Mouse (Mus musculus) embryonic facial prominence, embryonic 11.5 days (tissue): Measurements from ENCODE around the gene Lrwd1. TPM values are rescaled to one million over a fixed set of nuclear protein-coding genes. Genes with fewer than 3 reads are reported as not detected.
A peak's percentile ranks its signal among the peaks of the same experiment; 100 is the strongest.
"Not testable (repeated sequence)": the region's sequence is repeated elsewhere in the genome, so short reads cannot be mapped to it uniquely, and the experiment has no call there.

Experiments
- ATAC-seq: fragments of 200-750 bp; cut with Nextera tagmentation; replicated peaks from 2 replicates; pipeline ENCODE4 v1.8.0; 2017; ENCODE audit warnings: low read depth; ENCODE audit not compliant: insufficient number of reproducible peaks, low FRiP score, low TSS enrichment
- DNase-seq: peaks from one replicate; pipeline ENCODE4 v3.0.0-alpha.2; 2015; ENCODE audit warnings: low spot score
- H3K27ac ChIP-seq: fragments of 300-500 bp; sonication (generic); replicated peaks from 2 replicates; pipeline ENCODE4 v1.5.1; 2014; ENCODE audit warnings: mild to moderate bottlenecking, low read depth, low read length, control low read depth
- H3K27me3 ChIP-seq: fragments of 300-500 bp; sonication (generic); 2 replicates; pipeline ENCODE4 v1.6.1; 2014; ENCODE audit warnings: mild to moderate bottlenecking, low read length, moderate library complexity, mixed read lengths; ENCODE audit not compliant: control insufficient read depth, insufficient read depth
- H3K36me3 ChIP-seq: fragments of 300-500 bp; sonication (generic); replicated peaks from 2 replicates; pipeline ENCODE4 v1.6.1; 2014; ENCODE audit warnings: low read depth, mild to moderate bottlenecking, low read length, moderate library complexity, mixed read lengths; ENCODE audit not compliant: control insufficient read depth, insufficient read depth
- H3K4me1 ChIP-seq: fragments of 300-500 bp; sonication (generic); 2 replicates; pipeline ENCODE4 v1.6.1; 2014; ENCODE audit warnings: low read length, mixed read lengths; ENCODE audit not compliant: control insufficient read depth, insufficient read depth
- H3K4me2 ChIP-seq: fragments of 300-500 bp; sonication (generic); 2 replicates; pipeline ENCODE4 v1.6.1; 2014; ENCODE audit warnings: low read depth, mild to moderate bottlenecking, control low read depth, low read length, moderate library complexity
- H3K4me3 ChIP-seq: fragments of 300-500 bp; sonication (generic); 2 replicates; pipeline ENCODE4 v1.5.1; 2014; ENCODE audit warnings: low read depth, low read length, control low read depth
- H3K9ac ChIP-seq: fragments of 300-500 bp; sonication (generic); replicated peaks from 2 replicates; pipeline ENCODE4 v1.6.1; 2014; ENCODE audit warnings: mild to moderate bottlenecking, control low read depth, low read length
- H3K9me3 ChIP-seq: fragments of 300-500 bp; sonication (generic); replicated peaks from 2 replicates; pipeline ENCODE4 v1.6.1; 2016; ENCODE audit warnings: mild to moderate bottlenecking, low read length, inconsistent platforms, mixed read lengths; ENCODE audit not compliant: control insufficient read depth
- WGBS: fragments of 180-500 bp; shearing (Covaris S2); extraction: QIAGEN DNeasy Blood & Tissue Kit; methylation state at CpG from one replicate; pipeline ENCODE4 v1.1.7; 2014; 5-methylcytosine and 5-hydroxymethylcytosine counted together
- polyA plus RNA-seq: library from polyadenylated mRNA; unstranded; fragments of >200 nt; fragmentation: Nextera tagmentation; extraction: Ambion mirVana; gene quantifications from 2 replicates; pipeline ENCODE4 v1.2.1, GENCODE M21; 2014

Lrwd1 gene
- polyA plus RNA-seq, 1 experiment from 2014 or later = 45.1 TPM

GRCm38 (mm10) chr5:136115891-136116783 is 19.7 kb downstream of the Lrwd1 start, which contains the start of gene Polr2j:
TSS of gene Polr2j (plus strand) at chr5:136116631.
- H3K9me3 ChIP-seq = no peaks in the 10 kb centered on the region
- peaks cover 2% of the 10 kb centered on the region for H3K36me3 ChIP-seq
- peak within 1 kb of the TSS; percentile 87 for H3K9ac ChIP-seq
- no peaks in the 10 kb centered on the region for H3K27me3 ChIP-seq
- H3K4me2 ChIP-seq = peak within 1 kb of the TSS; percentile 84
- peak; percentile 92 for ATAC-seq
- DNase-seq = peak; percentile 99
- no peak within 1 kb of the TSS for H3K27ac ChIP-seq
- 3% methylated on average over 42 of the region's 42 CpGs for WGBS
- peak within 1 kb of the TSS; percentile 93 for H3K4me3 ChIP-seq
- 0 out of 2 replicates have a peak, but pooled peaks cover 7% of the 10 kb centered on the region for H3K4me1 ChIP-seq

GRCm38 (mm10) chr5:136113546-136113945 is 22.3 kb downstream of the Lrwd1 start:
- not testable (repeated sequence) for H3K4me3 ChIP-seq, H3K9ac ChIP-seq, H3K27me3 ChIP-seq, H3K4me1 ChIP-seq, H3K36me3 ChIP-seq, H3K27ac ChIP-seq, H3K4me2 ChIP-seq, ATAC-seq, H3K9me3 ChIP-seq, DNase-seq
- WGBS = 35% methylated on average over 3 of the region's 4 CpGs

- H3K4me3 ChIP-seq = no peak overlapping the region
- no peaks in the 10 kb centered on the region for H3K9me3 ChIP-seq
- WGBS = 76% methylated on average over 3 of the region's 3 CpGs
- no peaks in the 10 kb centered on the region for H3K4me1 ChIP-seq
- DNase-seq (no peak), ATAC-seq (no peak)
- H3K36me3 ChIP-seq = no peaks in the 10 kb centered on the region
- no peak overlapping the region for H3K27ac ChIP-seq
- no peak overlapping the region for H3K9ac ChIP-seq
- no peaks in the 10 kb centered on the region for H3K27me3 ChIP-seq
- H3K4me2 ChIP-seq = no peak overlapping the region
These were observed 26.8 kb downstream of the Lrwd1 start for GRCm38 (mm10) chr5:136109042-136109441.

- H3K36me3 ChIP-seq = no peaks in the 10 kb centered on the region
- H3K9ac ChIP-seq = no peak overlapping the region
- H3K27me3 ChIP-seq = no peaks in the 10 kb centered on the region
- H3K27ac ChIP-seq = no peak overlapping the region
- H3K4me3 ChIP-seq = no peak overlapping the region
- no peaks in the 10 kb centered on the region for H3K9me3 ChIP-seq
- H3K4me1 ChIP-seq = no peaks in the 10 kb centered on the region
- WGBS = 54% methylated on average over 2 of the region's 2 CpGs
- no peak overlapping the region for H3K4me2 ChIP-seq
- no peak for ATAC-seq
- DNase-seq = no peak
These were observed 27.4 kb downstream of the Lrwd1 start for GRCm38 (mm10) chr5:136108486-136108885.

- Histone ChIP-seq H3K9me3 (no peaks in the 10 kb centered on the region), H3K9ac (no peak overlapping the region), H3K27me3 (peaks cover 7% of the 10 kb centered on the region), H3K4me1 (peaks cover 4% of the 10 kb centered on the region), H3K27ac (no peak overlapping the region), H3K4me2 (no peak overlapping the region), H3K36me3 (no peaks in the 10 kb centered on the region), H3K4me3 (no peak overlapping the region)
- WGBS = 84% methylated on average over 5 of the region's 5 CpGs
- ATAC-seq (no peak), DNase-seq (peak; percentile 40)
These were observed 31.4 kb downstream of the Lrwd1 start for GRCm38 (mm10) chr5:136104511-136104910.

GRCm38 (mm10) chr5:136102099-136102820 is 33.6 kb downstream of the Lrwd1 start:
- 7% methylated on average over 41 of the region's 41 CpGs for WGBS
- Histone ChIP-seq H3K4me1 (peaks cover 4% of the 10 kb centered on the region), H3K27me3 (peaks cover 7% of the 10 kb centered on the region), H3K9ac (peak overlapping the region; percentile 37; the same call in 1 of the 2 replicates), H3K36me3 (no peaks in the 10 kb centered on the region), H3K4me2 (peak overlapping the region; percentile 61), H3K27ac (no peak overlapping the region), H3K9me3 (no peaks in the 10 kb centered on the region), H3K4me3 (peak overlapping the region; percentile 27)
- DNase-seq = peak; percentile 87
- peak; percentile 77 for ATAC-seq

- ATAC-seq = no peak
- H3K27me3 ChIP-seq = peaks cover 7% of the 10 kb centered on the region
- H3K9me3 ChIP-seq = no peaks in the 10 kb centered on the region
- 83% methylated on average over 10 of the region's 10 CpGs for WGBS
- peaks cover 4% of the 10 kb centered on the region for H3K4me1 ChIP-seq
- no peak for DNase-seq
- H3K4me2 ChIP-seq = no peak overlapping the region
- no peak overlapping the region for H3K27ac ChIP-seq
- H3K36me3 ChIP-seq = no peaks in the 10 kb centered on the region
- no peak overlapping the region for H3K9ac ChIP-seq
- no peak overlapping the region for H3K4me3 ChIP-seq
These were observed 37.3 kb downstream of the Lrwd1 start for GRCm38 (mm10) chr5:136098536-136098935.

- Histone ChIP-seq H3K4me3 (no peak overlapping the region), H3K9ac (no peak overlapping the region), H3K4me2 (no peak overlapping the region), H3K36me3 (no peaks in the 10 kb centered on the region), H3K4me1 (no peaks in the 10 kb centered on the region), H3K9me3 (no peaks in the 10 kb centered on the region), H3K27ac (no peak overlapping the region), H3K27me3 (no peaks in the 10 kb centered on the region)
- no peak for ATAC-seq
- 72% methylated on average over 7 of the region's 7 CpGs for WGBS
- DNase-seq = no peak
These were observed 40.8 kb downstream of the Lrwd1 start for GRCm38 (mm10) chr5:136095089-136095488.
